Mouse (Mus musculus): ENCODE data around the gene Clcnkb. TPM values are rescaled to one million over a fixed set of nuclear protein-coding genes. Genes with fewer than 3 reads are reported as not detected.

Clcnkb gene
- not detected in 2 replicates for polyA plus RNA-seq (2015; fragmentation: Nextera tagmentation; extraction: Ambion mirVana)

DNA sequence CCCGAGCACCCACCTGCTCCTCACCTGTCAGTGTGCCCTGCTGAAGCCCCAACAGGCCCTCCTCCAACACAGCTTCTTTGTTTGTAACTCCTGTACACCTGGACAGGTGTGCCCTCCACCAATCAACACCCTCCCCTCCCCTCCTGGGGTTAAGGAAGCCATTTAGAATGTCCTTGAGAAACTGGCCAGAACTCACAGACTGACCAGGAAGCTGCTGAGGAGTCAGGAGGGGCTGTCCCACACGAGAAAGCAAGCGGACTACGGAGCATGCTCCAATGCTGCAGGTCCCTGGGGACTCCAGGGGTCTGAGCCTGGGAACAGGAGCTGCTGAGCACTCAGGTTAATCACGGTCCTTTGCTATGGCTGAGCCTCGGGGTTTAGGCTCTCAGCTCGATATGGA lies at the start of gene Clcnkb:
Clcnkb (minus strand) TSS at position 91 of the 400 bp plus-strand sequence.
- TF ChIP-seq EP300 (IDR thresholded peaks at IDR 0.05): no peak
- TF ChIP-seq CTCF (IDR thresholded peaks at IDR 0.05): no peak

DNA sequence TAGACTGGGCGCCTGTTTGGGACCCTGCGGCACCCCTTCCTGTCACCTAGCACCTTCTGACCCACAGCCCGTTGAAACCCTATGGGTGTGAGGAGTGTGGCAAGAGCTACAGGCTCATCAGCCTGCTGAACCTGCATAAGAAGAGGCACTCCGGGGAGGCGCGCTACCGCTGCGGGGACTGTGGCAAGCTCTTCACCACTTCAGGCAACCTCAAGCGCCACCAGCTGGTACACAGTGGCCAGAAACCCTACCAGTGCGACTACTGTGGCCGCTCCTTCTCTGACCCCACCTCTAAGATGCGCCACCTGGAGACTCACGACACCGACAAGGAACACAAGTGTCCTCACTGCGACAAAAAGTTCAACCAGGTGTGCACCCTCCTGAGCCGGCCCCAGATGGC lies 48.9 kb upstream of the Clcnkb start:
- 70% methylated on average over 16 of the region's 16 CpGs for WGBS
- Histone ChIP-seq H3K36me3 (ENCODE audit: insufficient read depth, low read length) (peaks cover 24% of the 10 kb centered on the region), H3K4me2 (replicated peaks; ENCODE audit: low read depth, low read length) (no peak overlapping the region)

More for the DNA sequence above, at the start of gene Clcnkb:
- no peak for ATAC-seq
- Histone ChIP-seq H3K4me1 (ENCODE audit: insufficient read depth, low read depth, low read length) (no peaks in the 10 kb centered on the region), H3K36me3 (ENCODE audit: insufficient read depth, low read length) (no peaks in the 10 kb centered on the region), H3K9me3 (ENCODE audit: low read length) (no peaks in the 10 kb centered on the region), H3K4me2 (replicated peaks; ENCODE audit: low read depth, low read length) (no peak within 1 kb of the TSS), H3K4me3 (ENCODE audit: low read depth, low read length) (no peak within 1 kb of the TSS), H3K27ac (ENCODE audit: low read length) (no peak within 1 kb of the TSS), H3K27me3 (replicated peaks; ENCODE audit: insufficient read depth, low read length) (no peaks in the 10 kb centered on the region), H3K9ac (replicated peaks; ENCODE audit: low read depth) (no peak within 1 kb of the TSS)
- no peak for DNase-seq (ENCODE audit: low spot score)
- 50% methylated on average over 7 of the region's 7 CpGs for WGBS

DNA sequence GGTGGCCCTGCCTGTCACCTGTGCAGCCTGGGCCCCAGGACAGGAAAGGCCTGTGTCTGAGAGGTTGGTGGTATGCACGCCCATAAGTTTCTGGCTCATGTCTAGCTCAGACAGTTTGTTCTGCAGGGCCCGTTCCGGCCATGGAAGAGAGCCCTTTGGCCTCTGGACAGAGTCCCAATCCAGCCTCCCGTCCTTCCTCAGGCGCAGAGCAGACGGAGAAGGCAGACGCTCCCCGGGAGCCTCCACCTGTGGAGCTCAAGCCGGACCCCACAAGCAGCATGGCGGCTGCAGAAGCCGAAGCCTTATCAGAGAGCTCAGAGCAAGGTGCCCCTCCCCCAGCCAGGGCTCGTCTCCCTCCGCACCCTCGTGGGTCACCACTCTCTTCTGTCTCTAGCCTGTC lies 47.7 kb upstream of the Clcnkb start:
- ATAC-seq (no peak), DNase-seq (ENCODE audit: low spot score) (no peak)
- no peak overlapping the region for H3K4me2 ChIP-seq (replicated peaks; ENCODE audit: low read depth, low read length)
- H3K4me1 ChIP-seq (ENCODE audit: insufficient read depth, low read depth, low read length): no peaks in the 10 kb centered on the region
- H3K4me3 ChIP-seq (ENCODE audit: low read depth, low read length): no peak overlapping the region
- no peak overlapping the region for H3K27ac ChIP-seq (ENCODE audit: low read length)
- H3K36me3 ChIP-seq (ENCODE audit: insufficient read depth, low read length): peaks cover 19% of the 10 kb centered on the region
- H3K9me3 ChIP-seq (ENCODE audit: low read length): no peaks in the 10 kb centered on the region
- WGBS: 69% methylated on average over 14 of the region's 14 CpGs
- H3K27me3 ChIP-seq (replicated peaks; ENCODE audit: insufficient read depth, low read length): no peaks in the 10 kb centered on the region
- no peak overlapping the region for H3K9ac ChIP-seq (replicated peaks; ENCODE audit: low read depth)
- no peak for TF ChIP-seq EP300 (IDR thresholded peaks at IDR 0.05)
- TF ChIP-seq CTCF (IDR thresholded peaks at IDR 0.05): no peak

More for the DNA sequence above, 48.9 kb upstream of the Clcnkb start:
- Histone ChIP-seq H3K27ac (ENCODE audit: low read length) (no peak overlapping the region), H3K9me3 (ENCODE audit: low read length) (no peaks in the 10 kb centered on the region), H3K4me3 (ENCODE audit: low read depth, low read length) (no peak overlapping the region), H3K27me3 (replicated peaks; ENCODE audit: insufficient read depth, low read length) (no peaks in the 10 kb centered on the region), H3K4me1 (ENCODE audit: insufficient read depth, low read depth, low read length) (no peaks in the 10 kb centered on the region), H3K9ac (replicated peaks; ENCODE audit: low read depth) (no peak overlapping the region)
- DNase-seq (ENCODE audit: low spot score) (no peak), ATAC-seq (no peak)
- no peak for TF ChIP-seq CTCF (IDR thresholded peaks at IDR 0.05)
- TF ChIP-seq EP300 (IDR thresholded peaks at IDR 0.05): no peak

DNA sequence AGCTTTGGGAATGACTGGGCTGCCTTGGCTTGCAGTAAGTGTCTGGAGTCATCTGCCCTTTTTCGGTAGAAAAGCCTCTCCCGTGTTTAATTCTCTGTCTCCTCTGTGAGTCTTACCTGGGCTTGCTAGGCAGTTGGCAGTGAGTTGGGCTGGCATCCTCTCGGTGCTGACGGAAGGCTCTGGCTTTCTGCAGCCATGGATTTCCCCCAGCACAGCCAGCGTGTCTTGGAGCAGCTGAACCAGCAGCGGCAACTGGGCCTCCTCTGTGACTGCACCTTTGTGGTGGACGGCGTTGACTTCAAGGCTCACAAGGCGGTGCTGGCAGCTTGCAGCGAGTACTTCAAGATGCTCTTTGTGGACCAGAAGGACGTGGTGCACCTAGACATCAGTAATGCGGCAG lies 45.8 kb upstream of the Clcnkb start:
- no peak overlapping the region for H3K4me3 ChIP-seq (ENCODE audit: low read depth, low read length)
- DNase-seq (ENCODE audit: low spot score) (no peak), ATAC-seq (no peak)
- no peak overlapping the region for H3K4me2 ChIP-seq (replicated peaks; ENCODE audit: low read depth, low read length)
- no peaks in the 10 kb centered on the region for H3K9me3 ChIP-seq (ENCODE audit: low read length)
- no peaks in the 10 kb centered on the region for H3K27me3 ChIP-seq (replicated peaks; ENCODE audit: insufficient read depth, low read length)
- H3K9ac ChIP-seq (replicated peaks; ENCODE audit: low read depth): no peak overlapping the region
- 91% methylated on average over 12 of the region's 12 CpGs for WGBS
- TF ChIP-seq EP300 (IDR thresholded peaks at IDR 0.05) (no peak), CTCF (IDR thresholded peaks at IDR 0.05) (no peak)
- peaks cover 19% of the 10 kb centered on the region for H3K36me3 ChIP-seq (ENCODE audit: insufficient read depth, low read length)
- no peak overlapping the region for H3K27ac ChIP-seq (ENCODE audit: low read length)
- H3K4me1 ChIP-seq (ENCODE audit: insufficient read depth, low read depth, low read length): no peaks in the 10 kb centered on the region

DNA sequence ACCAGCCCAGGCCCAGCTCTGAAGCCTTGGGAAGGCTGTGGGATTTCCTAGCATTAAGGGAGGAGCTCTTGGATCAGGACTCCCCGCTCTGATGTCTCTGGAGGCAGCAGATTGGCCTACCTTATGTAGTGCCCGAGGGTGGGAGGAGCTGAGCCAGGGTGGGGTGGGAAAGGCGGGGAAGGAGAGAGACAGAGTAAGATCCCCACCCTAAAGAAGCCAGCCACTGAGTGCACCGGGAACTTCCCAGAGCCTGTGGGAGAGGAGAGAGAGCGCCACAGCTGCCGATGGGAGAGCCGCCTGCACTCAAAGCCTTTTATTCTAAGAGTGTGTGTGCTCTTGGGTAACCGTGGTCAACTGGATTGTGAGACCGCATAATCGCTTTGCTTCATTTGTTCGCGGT lies 45.3 kb upstream of the Clcnkb start:
- Histone ChIP-seq H3K4me2 (replicated peaks; ENCODE audit: low read depth, low read length) (no peak overlapping the region), H3K4me3 (ENCODE audit: low read depth, low read length) (no peak overlapping the region), H3K4me1 (ENCODE audit: insufficient read depth, low read depth, low read length) (no peaks in the 10 kb centered on the region), H3K9me3 (ENCODE audit: low read length) (no peaks in the 10 kb centered on the region), H3K27ac (ENCODE audit: low read length) (no peak overlapping the region), H3K9ac (replicated peaks; ENCODE audit: low read depth) (no peak overlapping the region), H3K27me3 (replicated peaks; ENCODE audit: insufficient read depth, low read length) (no peaks in the 10 kb centered on the region), H3K36me3 (ENCODE audit: insufficient read depth, low read length) (peaks cover 15% of the 10 kb centered on the region; the same call in 1 of the 2 replicates)
- WGBS: 64% methylated on average over 12 of the region's 12 CpGs
- TF ChIP-seq EP300 (IDR thresholded peaks at IDR 0.05): no peak
- no peak for TF ChIP-seq CTCF (IDR thresholded peaks at IDR 0.05)
- peak; percentile 37 for DNase-seq (ENCODE audit: low spot score)
- ATAC-seq: peak; percentile 20; the same call in 1 of the 2 replicates

DNA sequence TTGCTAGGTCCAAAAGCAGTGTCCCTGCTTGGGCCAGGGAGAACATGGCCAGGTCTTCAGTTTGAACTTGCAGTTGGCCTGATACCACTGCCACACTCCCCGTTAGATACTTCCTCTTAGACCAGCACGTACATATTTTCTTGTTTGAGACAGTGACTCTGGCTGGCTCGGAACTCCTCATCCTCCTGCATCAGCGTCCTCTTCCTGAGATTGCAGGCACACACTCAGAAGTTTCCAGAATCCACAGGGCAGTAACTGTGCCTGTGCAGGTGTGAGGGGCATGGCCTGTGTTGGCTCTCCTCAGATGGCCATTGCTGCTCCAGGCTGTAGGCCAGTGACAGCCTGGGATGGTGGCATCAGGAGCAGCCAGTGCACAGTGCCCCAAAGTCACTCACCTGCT lies 44.7 kb upstream of the Clcnkb start:
- H3K4me2 ChIP-seq (replicated peaks; ENCODE audit: low read depth, low read length): no peak overlapping the region
- no peaks in the 10 kb centered on the region for H3K4me1 ChIP-seq (ENCODE audit: insufficient read depth, low read depth, low read length)
- no peaks in the 10 kb centered on the region for H3K27me3 ChIP-seq (replicated peaks; ENCODE audit: insufficient read depth, low read length)
- 83% methylated on average over 4 of the region's 4 CpGs for WGBS
- no peak for ATAC-seq
- no peak overlapping the region for H3K27ac ChIP-seq (ENCODE audit: low read length)
- no peaks in the 10 kb centered on the region for H3K9me3 ChIP-seq (ENCODE audit: low read length)
- H3K9ac ChIP-seq (replicated peaks; ENCODE audit: low read depth): no peak overlapping the region
- DNase-seq (ENCODE audit: low spot score): no peak
- H3K36me3 ChIP-seq (ENCODE audit: insufficient read depth, low read length): peaks cover 11% of the 10 kb centered on the region; the same call in 1 of the 2 replicates
- no peak overlapping the region for H3K4me3 ChIP-seq (ENCODE audit: low read depth, low read length)
- no peak for TF ChIP-seq EP300 (IDR thresholded peaks at IDR 0.05)
- no peak for TF ChIP-seq CTCF (IDR thresholded peaks at IDR 0.05)

DNA sequence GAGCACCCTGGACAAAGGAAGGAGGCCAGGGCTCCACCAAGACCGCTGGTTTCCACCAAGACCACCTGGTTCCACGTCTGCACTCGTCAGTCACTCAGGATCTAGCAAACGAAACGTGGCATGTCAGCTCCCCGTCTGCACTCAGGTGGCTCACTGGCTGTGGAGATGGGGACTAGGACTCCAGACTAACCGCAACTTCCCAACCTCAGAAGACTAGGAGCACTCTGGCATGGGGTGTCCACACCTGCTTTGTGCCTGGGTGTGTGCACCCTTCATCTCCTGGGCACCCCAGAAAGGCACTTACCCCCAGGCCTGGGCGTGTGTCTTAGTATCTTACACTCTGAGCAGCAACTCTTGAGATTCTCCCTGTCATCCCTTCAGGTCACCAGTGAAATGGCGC lies 44.0 kb upstream of the Clcnkb start:
- WGBS: 87% methylated on average over 9 of the region's 9 CpGs
- Histone ChIP-seq H3K27me3 (replicated peaks; ENCODE audit: insufficient read depth, low read length) (no peaks in the 10 kb centered on the region), H3K9ac (replicated peaks; ENCODE audit: low read depth) (no peak overlapping the region), H3K4me2 (replicated peaks; ENCODE audit: low read depth, low read length) (no peak overlapping the region), H3K9me3 (ENCODE audit: low read length) (no peaks in the 10 kb centered on the region), H3K27ac (ENCODE audit: low read length) (no peak overlapping the region), H3K36me3 (ENCODE audit: insufficient read depth, low read length) (peaks cover 7% of the 10 kb centered on the region; the same call in 1 of the 2 replicates), H3K4me3 (ENCODE audit: low read depth, low read length) (no peak overlapping the region), H3K4me1 (ENCODE audit: insufficient read depth, low read depth, low read length) (no peaks in the 10 kb centered on the region)
- DNase-seq (ENCODE audit: low spot score) (no peak), ATAC-seq (no peak)
- TF ChIP-seq EP300 (IDR thresholded peaks at IDR 0.05): no peak
- TF ChIP-seq CTCF (IDR thresholded peaks at IDR 0.05): no peak
